Mouse (Mus musculus) embryonic fibroblast, embryonic 13.5 days (primary cell): ENCODE data around the gene Fgf14. TPM values are rescaled to one million over a fixed set of nuclear protein-coding genes. Genes with fewer than 3 reads are reported as not detected.

Source experiments
- H3K27ac ChIP-seq: 2 replicates; pipeline ENCODE4 v1.5.1; 2012; ENCODE audit warnings: low read length, control low read depth, inconsistent platforms; ENCODE audit not compliant: insufficient read depth
- H3K4me1 ChIP-seq: 2 replicates; pipeline ENCODE4 v1.6.1; 2011; ENCODE audit warnings: low read length; ENCODE audit not compliant: control insufficient read depth, insufficient read depth
- H3K4me3 ChIP-seq: 2 replicates; pipeline ENCODE4 v1.5.1; 2011; ENCODE audit warnings: mild to moderate bottlenecking, control low read depth, low read length; ENCODE audit not compliant: insufficient read depth
- CTCF ChIP-seq: IDR thresholded peaks from 2 replicates; pipeline ENCODE4 v1.5.1; 2011; ENCODE audit warnings: mild to moderate bottlenecking, control low read depth, low read length, moderate library complexity, borderline replicate concordance; ENCODE audit not compliant: insufficient read depth
- POLR2A ChIP-seq: IDR thresholded peaks from 2 replicates; pipeline ENCODE4 v1.6.1; 2011; ENCODE audit warnings: low read depth, mild to moderate bottlenecking, control low read depth, low read length, moderate library complexity
- polyA plus RNA-seq: library from polyadenylated mRNA; stranded (reverse); fragments of >200 nt; gene quantifications from 2 replicates; pipeline ENCODE4 v1.2.4, GENCODE M21; 2011; ENCODE audit warnings: low read depth; ENCODE audit not compliant: missing spikeins, insufficient read length

Gene Fgf14
- polyA plus RNA-seq, 1 experiment: 0.47 TPM

DNA sequence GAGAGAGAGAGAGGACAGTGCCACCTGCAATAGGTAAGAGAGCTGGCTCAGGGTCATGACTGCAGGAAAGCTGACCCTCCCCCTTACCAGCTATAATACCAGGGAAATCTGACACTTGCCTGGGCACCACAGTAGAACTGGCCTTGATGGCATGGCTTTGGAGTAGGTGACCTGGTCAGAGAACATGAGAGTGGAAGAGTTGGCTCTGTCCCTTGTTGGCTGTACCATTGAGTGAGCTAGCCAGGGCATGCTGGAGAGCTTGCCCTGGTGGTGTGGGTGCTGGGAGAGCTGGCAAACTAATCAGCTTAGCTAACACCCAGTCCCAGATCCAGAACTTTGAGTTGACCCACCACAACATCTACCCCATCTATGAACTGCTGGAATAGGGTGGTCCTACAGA, 348.5 kb downstream of the Fgf14 start:
- Histone ChIP-seq H3K4me1 (no peaks in the 10 kb centered on the region), H3K4me3 (no peak overlapping the region), H3K27ac (no peak overlapping the region)
- TF ChIP-seq CTCF (no peak), POLR2A (no peak)

DNA sequence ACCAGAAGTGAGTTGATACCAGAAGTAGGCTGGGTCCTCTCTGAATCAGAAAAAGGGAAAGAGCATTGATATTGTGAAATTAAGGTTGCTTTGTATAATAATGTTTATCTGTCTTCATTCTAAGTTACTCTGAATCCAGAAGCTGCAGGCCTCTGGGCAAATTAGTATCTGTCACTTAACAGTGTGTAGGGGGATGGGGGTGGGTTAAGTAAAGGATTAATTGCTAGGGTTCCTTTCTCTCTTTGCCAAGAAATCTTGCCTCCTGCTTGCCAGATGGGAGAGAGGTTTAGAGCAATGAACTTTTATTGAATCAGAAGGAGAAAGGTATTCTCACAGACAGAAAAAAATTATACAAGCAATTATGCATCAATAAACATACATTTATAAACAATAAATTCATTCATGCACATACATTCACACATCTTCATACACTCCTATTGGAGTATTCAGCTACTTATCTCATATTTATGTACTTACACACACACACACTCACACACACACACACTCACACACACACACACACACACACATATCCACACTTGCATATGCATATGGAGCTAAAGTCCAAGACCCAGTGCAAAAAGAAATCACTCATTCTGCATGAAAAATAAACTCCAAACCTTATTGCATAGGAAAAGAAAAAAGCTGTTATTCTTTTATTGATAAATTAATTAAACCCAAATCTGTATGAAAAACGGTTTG, 357.8 kb downstream of the Fgf14 start:
- no peak overlapping the region for H3K27ac ChIP-seq
- TF ChIP-seq POLR2A (no peak), CTCF (no peak)
- H3K4me1 ChIP-seq: no peaks in the 10 kb centered on the region
- H3K4me3 ChIP-seq: no peak overlapping the region

DNA sequence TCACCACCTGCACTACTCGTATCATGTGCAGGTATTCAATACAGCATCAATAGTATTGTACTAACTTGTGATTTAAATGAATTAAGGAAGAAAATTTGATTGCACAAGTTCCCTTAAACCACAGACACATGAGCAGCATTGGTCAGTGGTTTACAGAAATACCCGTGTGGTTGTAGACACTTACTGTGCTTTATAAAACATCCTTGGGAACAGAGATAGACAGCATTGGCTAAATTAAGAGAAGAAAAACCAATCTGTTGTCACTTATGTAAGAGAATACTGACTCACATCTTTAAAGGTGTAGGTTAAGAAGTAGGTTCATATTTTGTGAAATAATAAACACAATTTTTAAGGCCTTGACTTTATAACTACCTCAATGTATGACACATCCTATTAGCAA, 361.4 kb downstream of the Fgf14 start:
- H3K4me3 ChIP-seq: no peak overlapping the region
- H3K27ac ChIP-seq: no peak overlapping the region
- TF ChIP-seq POLR2A: no peak
- no peak for TF ChIP-seq CTCF
- H3K4me1 ChIP-seq: no peaks in the 10 kb centered on the region

- no peak overlapping the region for H3K27ac ChIP-seq
- no peak overlapping the region for H3K4me3 ChIP-seq
- no peak for TF ChIP-seq CTCF
- no peaks in the 10 kb centered on the region for H3K4me1 ChIP-seq
These were observed 389.9 kb downstream of the Fgf14 start for GRCm38 (mm10) chr14:124287027-124287426.

GRCm38 (mm10) chr14:124278384-124278944, 398.5 kb downstream of the Fgf14 start:
- TF ChIP-seq CTCF (no peak), POLR2A (no peak)
- H3K4me1 ChIP-seq: no peaks in the 10 kb centered on the region
- no peak overlapping the region for H3K4me3 ChIP-seq
- no peak overlapping the region for H3K27ac ChIP-seq

DNA sequence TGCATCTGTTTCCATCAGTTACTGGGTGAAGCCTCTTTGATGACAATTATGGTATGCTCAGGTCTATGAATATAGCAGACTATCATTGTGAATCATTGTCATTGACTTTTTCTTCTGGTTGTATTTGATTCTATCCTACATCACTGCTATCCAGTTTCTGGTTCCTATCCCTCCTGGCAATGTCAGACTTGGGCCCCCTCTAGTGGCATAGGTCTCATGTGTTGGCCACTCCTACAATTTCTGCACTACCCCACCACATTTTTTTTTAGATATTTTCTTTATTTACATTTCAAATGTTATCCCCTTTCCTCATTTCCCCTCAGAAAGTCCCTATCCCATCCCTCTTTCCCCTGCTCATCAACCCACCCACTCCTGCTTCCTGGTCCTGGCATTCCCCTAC, 409.9 kb downstream of the Fgf14 start:
- TF ChIP-seq CTCF: no peak
- TF ChIP-seq POLR2A: no peak
- Histone ChIP-seq H3K27ac (no peak overlapping the region), H3K4me3 (no peak overlapping the region), H3K4me1 (no peaks in the 10 kb centered on the region)

GRCm38 (mm10) chr14:124264541-124265059, 412.3 kb downstream of the Fgf14 start:
- H3K4me3 ChIP-seq: no peak overlapping the region
- no peak overlapping the region for H3K27ac ChIP-seq
- TF ChIP-seq POLR2A (no peak), CTCF (no peak)
- H3K4me1 ChIP-seq: no peaks in the 10 kb centered on the region

- Histone ChIP-seq H3K4me3 (no peak overlapping the region), H3K27ac (no peak overlapping the region), H3K4me1 (no peaks in the 10 kb centered on the region)
- TF ChIP-seq CTCF: no peak
- TF ChIP-seq POLR2A: no peak
These were observed 413.7 kb downstream of the Fgf14 start for GRCm38 (mm10) chr14:124263199-124263598.

GRCm38 (mm10) chr14:124247517-124247916, 429.4 kb downstream of the Fgf14 start:
- TF ChIP-seq POLR2A: no peak
- no peak for TF ChIP-seq CTCF
- H3K27ac ChIP-seq: no peak overlapping the region
- H3K4me3 ChIP-seq: no peak overlapping the region
- no peaks in the 10 kb centered on the region for H3K4me1 ChIP-seq

- Histone ChIP-seq H3K4me1 (no peaks in the 10 kb centered on the region), H3K27ac (no peak overlapping the region), H3K4me3 (no peak overlapping the region)
- TF ChIP-seq CTCF (no peak), POLR2A (no peak)
These were observed 453.5 kb downstream of the Fgf14 start for GRCm38 (mm10) chr14:124223445-124223844.
